Mouse (Mus musculus): Measurements from ENCODE around the gene Apba1. TPM values are rescaled to one million over a fixed set of nuclear protein-coding genes. Genes with fewer than 3 reads are reported as not detected.

The Apba1 gene
- total RNA-seq (2015; ENCODE audit: low replicate concordance) (1.2 and 2.5 TPM in 2 replicates), total RNA-seq (2017; ENCODE audit: low replicate concordance) (1.4 and 2.0 TPM in 2 replicates)

GRCm38 (mm10) chr19:23758554-23759321, at the start of gene Apba1:
TSS of gene Apba1 (plus strand) at chr19:23758887.
- no peak for ATAC-seq (replicated peaks; ENCODE audit: low FRiP score, poor library complexity, severe bottlenecking)

- ATAC-seq (replicated peaks; ENCODE audit: low FRiP score, poor library complexity, severe bottlenecking), result no peak
Observed at GRCm38 (mm10) chr19:23746506-23746905, 12.2 kb upstream of the Apba1 start.

- ATAC-seq (replicated peaks; ENCODE audit: low FRiP score, poor library complexity, severe bottlenecking), result no peak
Observed at GRCm38 (mm10) chr19:23757011-23757410, 1.7 kb upstream of the Apba1 start.

DNA sequence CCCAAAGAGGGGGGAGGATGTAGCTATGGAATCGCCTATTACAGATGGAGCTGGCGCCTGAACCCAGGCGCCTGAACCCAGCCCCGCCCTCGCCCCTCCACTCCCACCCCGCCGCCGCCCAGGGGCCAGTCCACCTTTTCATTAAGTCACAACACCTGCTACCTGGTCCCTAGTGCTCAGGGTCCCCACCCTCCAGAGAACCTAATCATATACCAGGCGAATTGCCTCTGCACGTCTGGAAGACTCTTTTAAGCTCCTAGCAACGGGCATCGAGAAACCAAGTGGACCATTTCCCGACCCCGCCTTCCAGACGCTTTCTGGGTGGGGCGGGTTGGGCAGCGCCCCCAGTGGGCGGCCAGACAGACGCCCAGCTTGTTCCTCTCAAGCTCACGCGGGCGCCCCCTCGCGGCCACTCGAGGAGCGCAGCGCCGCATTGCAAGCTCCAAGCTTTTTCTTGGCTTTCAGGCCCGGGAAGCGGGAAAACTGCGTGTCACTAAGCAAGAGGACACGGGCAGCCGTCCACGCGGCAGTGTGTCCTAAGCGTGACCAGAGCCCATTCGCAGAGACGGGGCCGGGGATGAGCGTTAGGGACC, 630 bp upstream of the Apba1 start:
- ATAC-seq (replicated peaks; ENCODE audit: low FRiP score, poor library complexity, severe bottlenecking), result peak; percentile 64

DNA sequence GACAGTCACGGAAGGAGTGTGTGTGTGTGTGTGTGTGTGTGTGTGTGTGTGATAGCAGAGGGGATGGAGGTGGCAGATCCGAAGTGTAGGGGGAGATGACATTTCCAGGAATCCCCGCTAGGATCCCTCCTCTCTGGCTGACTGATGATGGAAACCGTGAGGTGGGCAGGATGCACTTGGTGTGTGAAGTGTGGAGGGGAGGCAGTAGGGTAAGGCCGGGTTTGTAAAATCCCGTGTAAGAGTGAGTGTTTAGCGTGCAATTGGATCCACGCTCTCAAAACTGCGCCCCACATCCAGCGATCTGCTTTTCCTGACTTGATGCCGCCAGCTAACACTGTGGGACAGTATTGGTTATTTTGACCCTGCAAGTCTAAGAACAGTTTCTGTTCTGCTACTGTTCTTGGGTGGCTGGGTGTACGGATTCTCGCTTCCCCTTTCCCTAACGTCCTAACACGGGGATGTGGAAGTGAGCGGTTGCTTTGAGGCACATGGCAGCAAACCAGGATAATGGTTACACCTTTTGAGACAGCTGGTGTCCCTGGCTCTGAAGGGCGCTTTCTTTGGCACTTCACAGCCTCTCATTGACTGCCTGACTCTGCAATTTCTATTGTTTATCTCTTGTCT, 747 bp downstream of the Apba1 start:
- no peak for ATAC-seq (replicated peaks; ENCODE audit: low FRiP score, poor library complexity, severe bottlenecking)

- ATAC-seq (replicated peaks; ENCODE audit: low FRiP score, poor library complexity, severe bottlenecking), result no peak
Observed at GRCm38 (mm10) chr19:23763371-23763770, 4.7 kb downstream of the Apba1 start.

GRCm38 (mm10) chr19:23764051-23764450, 5.4 kb downstream of the Apba1 start:
- ATAC-seq (replicated peaks; ENCODE audit: low FRiP score, poor library complexity, severe bottlenecking), result no peak

DNA sequence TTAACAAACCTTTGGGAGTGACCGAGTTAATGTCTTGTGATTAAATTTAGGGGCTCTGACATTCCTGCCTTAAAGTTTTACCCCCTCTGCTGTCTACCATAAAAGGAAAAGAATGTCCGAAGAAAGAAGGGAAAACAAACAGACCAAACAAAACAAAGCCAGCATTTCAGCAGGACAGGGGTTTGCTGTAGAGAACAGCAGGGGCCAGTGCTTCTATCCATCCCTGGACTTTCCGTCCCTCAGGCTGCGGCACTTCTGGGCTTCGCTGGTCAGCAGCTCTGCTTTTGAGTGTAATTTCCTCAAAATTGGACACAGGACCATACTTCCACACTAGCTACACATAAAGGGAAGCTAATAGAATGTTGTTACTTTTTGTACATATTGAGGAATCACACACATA, 10.2 kb downstream of the Apba1 start:
- no peak for ATAC-seq (replicated peaks; ENCODE audit: low FRiP score, poor library complexity, severe bottlenecking)

GRCm38 (mm10) chr19:23770494-23771423, 12.1 kb downstream of the Apba1 start:
- no peak for ATAC-seq (replicated peaks; ENCODE audit: low FRiP score, poor library complexity, severe bottlenecking)

- no peak for ATAC-seq (replicated peaks; ENCODE audit: low FRiP score, poor library complexity, severe bottlenecking)
Observed at GRCm38 (mm10) chr19:23771971-23772370, 13.3 kb downstream of the Apba1 start.

GRCm38 (mm10) chr19:23775356-23775755, 16.7 kb downstream of the Apba1 start:
- no peak for ATAC-seq (replicated peaks; ENCODE audit: low FRiP score, poor library complexity, severe bottlenecking)

DNA sequence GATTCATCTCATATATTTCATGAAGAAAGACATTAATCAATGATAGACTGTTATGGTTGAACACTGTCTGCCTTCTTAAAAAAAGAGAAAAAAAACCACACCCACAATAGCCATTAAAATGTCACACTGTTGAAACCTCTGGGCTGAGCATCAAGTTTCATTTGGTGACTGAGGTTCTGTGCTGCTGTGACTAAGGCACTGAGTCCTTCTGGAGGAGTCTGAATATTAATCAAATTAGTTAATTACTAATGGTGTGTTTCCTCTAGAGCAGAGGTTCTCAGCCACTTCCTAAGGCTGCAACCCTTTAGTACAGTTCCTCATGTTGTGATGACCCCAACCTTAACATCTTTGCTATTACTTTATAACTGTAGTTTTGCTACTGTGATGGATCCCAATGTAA, 20.4 kb downstream of the Apba1 start:
- ATAC-seq (replicated peaks; ENCODE audit: low FRiP score, poor library complexity, severe bottlenecking), result no peak

GRCm38 (mm10) chr19:23780105-23780504, 21.4 kb downstream of the Apba1 start:
- no peak for ATAC-seq (replicated peaks; ENCODE audit: low FRiP score, poor library complexity, severe bottlenecking)

DNA sequence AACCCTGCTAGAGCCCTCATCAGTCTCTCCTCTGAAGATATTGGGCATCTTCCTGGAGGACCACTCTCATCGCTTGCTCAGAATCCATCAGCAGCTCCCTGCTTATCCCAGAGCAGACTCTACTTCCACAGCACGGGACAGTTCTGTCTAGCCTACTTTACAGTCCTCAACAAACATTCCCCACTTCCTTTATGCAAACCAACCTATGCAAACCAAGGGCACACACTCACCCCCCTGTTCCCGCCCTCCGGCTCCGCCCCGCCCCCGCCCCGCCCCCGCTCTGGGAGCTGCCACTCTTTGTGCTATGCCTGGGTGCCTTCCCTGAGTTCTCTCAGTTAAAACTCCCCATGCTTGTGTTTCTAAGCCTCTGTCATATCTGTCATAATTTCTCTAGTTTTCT, 23.3 kb downstream of the Apba1 start:
- no peak for ATAC-seq (replicated peaks; ENCODE audit: low FRiP score, poor library complexity, severe bottlenecking)

DNA sequence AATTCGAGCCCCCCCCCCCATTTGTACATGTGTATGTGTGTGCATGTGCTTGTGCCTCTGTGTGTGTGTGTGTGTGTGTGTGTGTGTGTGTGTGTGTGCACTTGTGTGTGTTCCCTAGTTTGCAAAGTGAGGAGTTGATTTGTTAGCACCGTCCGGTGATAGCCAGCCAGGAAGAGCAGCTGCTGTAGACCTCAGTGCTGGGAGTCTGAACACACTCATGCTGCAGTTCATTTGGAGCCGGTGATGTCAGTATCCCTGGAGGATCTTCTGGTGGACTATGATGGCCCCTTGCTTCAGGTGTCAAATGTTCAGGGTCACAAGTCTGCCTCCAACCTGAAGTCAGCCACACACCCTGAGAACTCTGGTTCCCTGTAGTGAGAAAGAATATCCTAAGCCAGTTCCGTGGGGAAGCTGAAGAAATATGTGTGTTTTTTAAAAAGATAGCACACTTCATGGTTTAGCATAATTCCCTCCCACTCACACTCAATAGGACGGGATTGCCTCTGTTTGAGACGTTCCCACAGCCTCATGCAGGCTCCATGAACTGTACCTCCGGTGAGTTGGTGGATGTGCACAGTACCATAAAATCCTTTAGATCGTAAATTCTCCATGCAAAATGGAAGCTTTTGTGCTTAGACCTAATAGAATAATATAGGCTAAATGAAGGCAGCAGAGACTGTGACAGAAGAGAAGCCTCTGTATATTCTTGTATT, 29.9 kb downstream of the Apba1 start:
- no peak for ATAC-seq (replicated peaks; ENCODE audit: low FRiP score, poor library complexity, severe bottlenecking)

- ATAC-seq (replicated peaks; ENCODE audit: low FRiP score, poor library complexity, severe bottlenecking), result no peak
Observed at GRCm38 (mm10) chr19:23791704-23792103, 33.0 kb downstream of the Apba1 start.

- ATAC-seq (replicated peaks; ENCODE audit: low FRiP score, poor library complexity, severe bottlenecking), result no peak
Observed at GRCm38 (mm10) chr19:23792559-23792958, 33.9 kb downstream of the Apba1 start.

DNA sequence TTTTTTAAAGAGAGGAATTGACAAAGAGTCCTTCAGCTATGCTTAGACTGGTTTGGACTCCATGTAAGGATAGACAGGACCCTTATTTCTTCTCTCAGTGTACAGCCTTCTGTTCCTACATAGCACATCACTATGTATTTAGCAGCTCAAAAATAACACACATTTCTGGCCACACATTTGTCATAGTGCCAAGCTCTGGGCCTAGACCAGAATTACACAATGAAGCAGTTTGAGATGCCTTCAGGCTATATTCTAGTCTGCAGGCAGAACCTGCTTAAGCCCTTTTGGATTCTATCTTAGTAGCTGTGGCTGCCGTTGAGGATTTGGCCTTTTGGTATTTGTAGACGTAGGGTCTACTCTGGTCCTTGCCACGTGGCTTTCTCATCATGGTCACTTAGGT, 35.8 kb downstream of the Apba1 start:
- no peak for ATAC-seq (replicated peaks; ENCODE audit: low FRiP score, poor library complexity, severe bottlenecking)

- no peak for ATAC-seq (replicated peaks; ENCODE audit: low FRiP score, poor library complexity, severe bottlenecking)
Observed at GRCm38 (mm10) chr19:23795156-23795555, 36.5 kb downstream of the Apba1 start.
